Mouse (Mus musculus): ENCODE measurements around the gene Msh4. TPM values are rescaled to one million over a fixed set of nuclear protein-coding genes. Genes with fewer than 3 reads are reported as not detected.
"Not testable (repeated sequence)": the region's sequence is repeated elsewhere in the genome, so short reads cannot be mapped to it uniquely, and the experiment has no call there.

The Msh4 gene
- total and polyA plus RNA-seq, 2 experiments = 0.09 TPM; not detected in 1

GRCm38 (mm10) chr3:153867149-153868136 is 38.5 kb downstream of the Msh4 start:
- H3K4me1 ChIP-seq (ENCODE audit: control insufficient read depth, insufficient read depth, low read length) = no peaks in the 10 kb centered on the region
- no peak overlapping the region for H3K27ac ChIP-seq (replicated peaks; ENCODE audit: insufficient read depth, low read depth, low read length)
- H3K79me2 ChIP-seq (ENCODE audit: control insufficient read depth, insufficient read depth, low read length) = no peaks in the 10 kb centered on the region
- no peak overlapping the region for H3K4me3 ChIP-seq (ENCODE audit: insufficient read depth, low read depth, low read length)
- no peaks in the 10 kb centered on the region for H3K27me3 ChIP-seq (ENCODE audit: control insufficient read depth, insufficient read depth, low read length)
- no peak overlapping the region for H3K9ac ChIP-seq (ENCODE audit: low read depth, low read length)
- DNase-seq (ENCODE audit: extremely low read depth, low read depth, low spot score) = no peak
- 79% methylated on average over 14 of the region's 14 CpGs for WGBS
- TF ChIP-seq CTCF (IDR thresholded peaks at IDR 0.05; ENCODE audit: low read depth, low read length) = no peak
- TF ChIP-seq POLR2A (IDR thresholded peaks at IDR 0.05; ENCODE audit: extremely low read depth, insufficient read depth, low read length) = no peak
- H3K36me3 ChIP-seq (ENCODE audit: control insufficient read depth, insufficient read depth, low read length) = no peaks in the 10 kb centered on the region

DNA sequence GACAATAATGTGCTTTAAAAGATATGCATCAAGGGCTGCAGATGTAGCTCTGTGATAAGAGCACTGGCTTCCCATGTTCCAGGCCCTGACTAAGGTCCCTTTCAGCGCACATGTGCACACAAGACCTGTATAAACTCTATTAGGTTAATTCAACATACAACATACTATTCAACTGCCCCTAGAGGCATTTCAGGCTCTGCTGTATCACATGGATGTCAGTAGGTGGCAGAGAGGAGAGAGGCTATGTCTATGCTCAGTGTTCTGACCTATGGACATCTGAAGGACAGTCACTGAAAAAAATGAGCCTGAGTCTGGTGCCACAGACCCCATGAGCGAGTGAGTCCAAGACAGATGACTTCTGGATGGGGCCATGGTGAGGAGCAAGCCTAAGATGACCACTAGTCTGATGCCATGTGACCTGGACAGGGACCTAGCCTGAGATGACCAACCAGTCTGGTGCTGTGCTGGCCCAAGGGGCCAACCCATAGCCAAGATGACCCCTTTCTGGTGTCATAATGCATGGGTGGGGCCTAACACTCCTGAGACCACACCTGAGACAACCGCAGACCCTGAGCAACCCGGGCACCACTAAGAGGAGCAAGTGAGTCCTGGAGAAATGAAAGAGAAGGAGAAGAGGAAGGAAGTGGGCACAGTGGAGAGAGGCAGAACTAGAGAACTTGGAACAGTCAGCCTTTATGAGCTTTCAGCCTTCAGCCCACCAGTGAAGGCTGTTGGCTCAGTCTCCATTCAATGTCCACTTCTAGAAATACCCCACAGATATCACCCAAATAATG is 41.1 kb downstream of the Msh4 start:
- H3K4me3 ChIP-seq (ENCODE audit: insufficient read depth, low read depth, low read length) = no peak overlapping the region
- no peaks in the 10 kb centered on the region for H3K27me3 ChIP-seq (ENCODE audit: control insufficient read depth, insufficient read depth, low read length)
- H3K27ac ChIP-seq (replicated peaks; ENCODE audit: insufficient read depth, low read depth, low read length) = no peak overlapping the region
- H3K9ac ChIP-seq (ENCODE audit: low read depth, low read length) = no peak overlapping the region
- no peak for DNase-seq (ENCODE audit: extremely low read depth, low read depth, low spot score)
- 84% methylated on average over 4 of the region's 4 CpGs for WGBS
- TF ChIP-seq CTCF (IDR thresholded peaks at IDR 0.05; ENCODE audit: low read depth, low read length) = no peak
- TF ChIP-seq POLR2A (IDR thresholded peaks at IDR 0.05; ENCODE audit: extremely low read depth, insufficient read depth, low read length) = no peak
- no peaks in the 10 kb centered on the region for H3K36me3 ChIP-seq (ENCODE audit: control insufficient read depth, insufficient read depth, low read length)
- no peaks in the 10 kb centered on the region for H3K4me1 ChIP-seq (ENCODE audit: control insufficient read depth, insufficient read depth, low read length)
- H3K79me2 ChIP-seq (ENCODE audit: control insufficient read depth, insufficient read depth, low read length) = no peaks in the 10 kb centered on the region

DNA sequence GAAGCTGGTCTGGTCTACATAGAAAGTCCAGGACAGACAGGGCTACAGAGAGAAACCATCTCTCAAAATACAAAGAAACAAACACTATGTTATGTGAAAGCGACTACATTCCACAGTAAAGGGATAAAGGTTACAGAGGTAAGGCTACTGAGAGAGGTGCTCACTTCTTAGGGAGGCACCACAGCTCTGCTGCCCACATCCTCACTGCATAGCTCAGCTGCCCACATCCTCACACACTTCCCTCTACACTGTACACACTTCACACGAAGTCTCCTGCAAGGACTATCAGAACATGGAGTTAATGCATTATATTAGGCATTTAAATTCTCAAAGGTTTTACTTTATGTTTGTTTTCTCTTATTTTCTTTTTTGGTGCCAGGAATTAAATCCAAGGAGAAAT is 42.1 kb downstream of the Msh4 start:
- Histone ChIP-seq H3K36me3 (ENCODE audit: control insufficient read depth, insufficient read depth, low read length) (no peaks in the 10 kb centered on the region), H3K79me2 (ENCODE audit: control insufficient read depth, insufficient read depth, low read length) (no peaks in the 10 kb centered on the region), H3K27ac (replicated peaks; ENCODE audit: insufficient read depth, low read depth, low read length) (no peak overlapping the region), H3K27me3 (ENCODE audit: control insufficient read depth, insufficient read depth, low read length) (no peaks in the 10 kb centered on the region), H3K4me3 (ENCODE audit: insufficient read depth, low read depth, low read length) (no peak overlapping the region), H3K4me1 (ENCODE audit: control insufficient read depth, insufficient read depth, low read length) (no peaks in the 10 kb centered on the region), H3K9ac (ENCODE audit: low read depth, low read length) (no peak overlapping the region)
- no peak for DNase-seq (ENCODE audit: extremely low read depth, low read depth, low spot score)
- WGBS = 75% methylated on average over 2 of the region's 2 CpGs
- no peak for TF ChIP-seq CTCF (IDR thresholded peaks at IDR 0.05; ENCODE audit: low read depth, low read length)
- TF ChIP-seq POLR2A (IDR thresholded peaks at IDR 0.05; ENCODE audit: extremely low read depth, insufficient read depth, low read length) = no peak

GRCm38 (mm10) chr3:153860392-153860791 is 45.5 kb downstream of the Msh4 start:
- H3K4me3 ChIP-seq (ENCODE audit: insufficient read depth, low read depth, low read length); DNase-seq (ENCODE audit: extremely low read depth, low read depth, low spot score); H3K27ac ChIP-seq (replicated peaks; ENCODE audit: insufficient read depth, low read depth, low read length); H3K36me3 ChIP-seq (ENCODE audit: control insufficient read depth, insufficient read depth, low read length); H3K4me1 ChIP-seq (ENCODE audit: control insufficient read depth, insufficient read depth, low read length); H3K9ac ChIP-seq (ENCODE audit: low read depth, low read length); H3K27me3 ChIP-seq (ENCODE audit: control insufficient read depth, insufficient read depth, low read length); H3K79me2 ChIP-seq (ENCODE audit: control insufficient read depth, insufficient read depth, low read length): not testable (repeated sequence)
- 86% methylated on average over 8 of the region's 8 CpGs for WGBS

DNA sequence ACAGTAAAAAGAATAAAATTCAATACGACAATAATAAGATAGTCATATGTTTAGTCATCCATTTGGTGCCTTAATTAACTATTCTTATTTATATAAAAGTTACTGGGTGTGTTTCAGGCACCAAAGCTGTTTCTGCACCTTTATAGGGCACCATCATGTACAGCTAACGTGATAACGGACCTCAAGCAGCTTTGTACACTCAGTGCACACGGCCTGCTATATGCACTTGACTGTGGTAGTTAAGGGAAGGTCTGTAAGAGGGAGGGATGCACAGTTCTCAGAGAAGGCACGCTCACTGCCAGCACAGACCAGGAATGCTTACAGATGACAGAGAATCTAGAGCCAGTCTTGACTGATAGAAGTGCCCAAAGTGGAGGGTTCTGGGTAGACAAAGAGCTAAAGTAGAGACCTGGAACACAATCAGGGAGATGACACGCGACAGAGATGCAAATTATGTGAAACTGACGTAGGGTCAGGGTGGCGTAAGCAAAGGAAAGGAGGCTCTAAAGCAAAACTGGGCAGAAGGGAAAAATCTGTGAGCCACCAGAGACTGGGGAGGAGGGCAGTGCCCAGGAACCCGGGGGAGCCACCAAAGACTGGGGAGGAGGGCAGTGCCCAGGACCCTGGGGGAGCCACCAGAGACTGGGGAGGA is 47.5 kb downstream of the Msh4 start:
- no peak overlapping the region for H3K9ac ChIP-seq (ENCODE audit: low read depth, low read length)
- H3K4me3 ChIP-seq (ENCODE audit: insufficient read depth, low read depth, low read length) = no peak overlapping the region
- DNase-seq (ENCODE audit: extremely low read depth, low read depth, low spot score) = no peak
- no peaks in the 10 kb centered on the region for H3K27me3 ChIP-seq (ENCODE audit: control insufficient read depth, insufficient read depth, low read length)
- H3K4me1 ChIP-seq (ENCODE audit: control insufficient read depth, insufficient read depth, low read length) = no peaks in the 10 kb centered on the region
- WGBS = 81% methylated on average over 10 of the region's 10 CpGs
- TF ChIP-seq CTCF (IDR thresholded peaks at IDR 0.05; ENCODE audit: low read depth, low read length) (no peak), POLR2A (IDR thresholded peaks at IDR 0.05; ENCODE audit: extremely low read depth, insufficient read depth, low read length) (no peak)
- no peaks in the 10 kb centered on the region for H3K36me3 ChIP-seq (ENCODE audit: control insufficient read depth, insufficient read depth, low read length)
- H3K79me2 ChIP-seq (ENCODE audit: control insufficient read depth, insufficient read depth, low read length) = no peaks in the 10 kb centered on the region
- H3K27ac ChIP-seq (replicated peaks; ENCODE audit: insufficient read depth, low read depth, low read length) = no peak overlapping the region
